Mouse (Mus musculus): ENCODE data around the gene Gucd1. TPM values are rescaled to one million over a fixed set of nuclear protein-coding genes. Genes with fewer than 3 reads are reported as not detected.
"Not testable (repeated sequence)": the region's sequence is repeated elsewhere in the genome, so short reads cannot be mapped to it uniquely, and the experiment has no call there.

The Gucd1 gene
- 23.5 and 23.9 TPM in 2 replicates for polyA plus RNA-seq (2014; fragmentation: Nextera tagmentation; extraction: Ambion mirVana)

GRCm38 (mm10) chr10:75517758-75518143, at the start of gene Gucd1:
Gene Gucd1 (minus strand): TSS chr10:75517972.
- WGBS, result under 1% methylated on average over 20 of the region's 20 CpGs
- Histone ChIP-seq H3K4me3 (replicated peaks; ENCODE audit: low read length) (peak within 1 kb of the TSS; percentile 77), H3K9ac (peak within 1 kb of the TSS; percentile 86), H3K27ac (peak within 1 kb of the TSS; percentile 93), H3K27me3 (ENCODE audit: control insufficient read depth, insufficient read depth, low read length) (no peaks in the 10 kb centered on the region), H3K9me3 (ENCODE audit: control insufficient read depth, low read length) (no peaks in the 10 kb centered on the region), H3K4me2 (replicated peaks) (peak within 1 kb of the TSS; percentile 83), H3K4me1 (replicated peaks; ENCODE audit: control insufficient read depth, insufficient read depth, low read length) (peaks cover 22% of the 10 kb centered on the region), H3K36me3 (replicated peaks; ENCODE audit: control insufficient read depth, insufficient read depth) (peaks cover 33% of the 10 kb centered on the region)
- ATAC-seq (ENCODE audit: low FRiP score) (peak; percentile 91), DNase-seq (ENCODE audit: low spot score) (peak; percentile 96)

GRCm38 (mm10) chr10:75566765-75567164, 49.0 kb upstream of the Gucd1 start:
- H3K4me1 ChIP-seq (replicated peaks; ENCODE audit: control insufficient read depth, insufficient read depth, low read length); H3K4me3 ChIP-seq (replicated peaks; ENCODE audit: low read length); DNase-seq (ENCODE audit: low spot score); H3K9ac ChIP-seq; H3K27me3 ChIP-seq (ENCODE audit: control insufficient read depth, insufficient read depth, low read length); H3K36me3 ChIP-seq (replicated peaks; ENCODE audit: control insufficient read depth, insufficient read depth); H3K27ac ChIP-seq; H3K9me3 ChIP-seq (ENCODE audit: control insufficient read depth, low read length); ATAC-seq (ENCODE audit: low FRiP score); H3K4me2 ChIP-seq (replicated peaks): not testable (repeated sequence)
- 82% methylated on average over 2 of the region's 2 CpGs for WGBS

GRCm38 (mm10) chr10:75566321-75566720, 48.5 kb upstream of the Gucd1 start:
- DNase-seq (ENCODE audit: low spot score) (no peak), ATAC-seq (ENCODE audit: low FRiP score) (no peak)
- Histone ChIP-seq H3K4me1 (replicated peaks; ENCODE audit: control insufficient read depth, insufficient read depth, low read length) (0 out of 2 replicates have a peak, but pooled peaks cover 1% of the 10 kb centered on the region), H3K9me3 (ENCODE audit: control insufficient read depth, low read length) (no peaks in the 10 kb centered on the region), H3K36me3 (replicated peaks; ENCODE audit: control insufficient read depth, insufficient read depth) (no peaks in the 10 kb centered on the region), H3K9ac (no peak overlapping the region), H3K4me2 (replicated peaks) (no peak overlapping the region), H3K27ac (no peak overlapping the region), H3K4me3 (replicated peaks; ENCODE audit: low read length) (no peak overlapping the region), H3K27me3 (ENCODE audit: control insufficient read depth, insufficient read depth, low read length) (peaks cover 5% of the 10 kb centered on the region; the same call in 1 of the 2 replicates)
- WGBS, result 86% methylated on average over 5 of the region's 5 CpGs

GRCm38 (mm10) chr10:75565906-75566305, 48.1 kb upstream of the Gucd1 start:
- DNase-seq (ENCODE audit: low spot score) (no peak), ATAC-seq (ENCODE audit: low FRiP score) (no peak)
- Histone ChIP-seq H3K9ac (no peak overlapping the region), H3K27me3 (ENCODE audit: control insufficient read depth, insufficient read depth, low read length) (peaks cover 9% of the 10 kb centered on the region; the same call in 1 of the 2 replicates), H3K4me3 (replicated peaks; ENCODE audit: low read length) (no peak overlapping the region), H3K4me1 (replicated peaks; ENCODE audit: control insufficient read depth, insufficient read depth, low read length) (peaks cover 5% of the 10 kb centered on the region; the same call in 1 of the 2 replicates), H3K4me2 (replicated peaks) (no peak overlapping the region), H3K27ac (no peak overlapping the region), H3K36me3 (replicated peaks; ENCODE audit: control insufficient read depth, insufficient read depth) (no peaks in the 10 kb centered on the region), H3K9me3 (ENCODE audit: control insufficient read depth, low read length) (no peaks in the 10 kb centered on the region)
- WGBS, result 71% methylated on average over 7 of the region's 7 CpGs

- Histone ChIP-seq H3K4me1 (replicated peaks; ENCODE audit: control insufficient read depth, insufficient read depth, low read length) (peaks cover 10% of the 10 kb centered on the region), H3K27ac (no peak overlapping the region), H3K9me3 (ENCODE audit: control insufficient read depth, low read length) (no peaks in the 10 kb centered on the region), H3K9ac (no peak overlapping the region), H3K27me3 (ENCODE audit: control insufficient read depth, insufficient read depth, low read length) (peaks cover 9% of the 10 kb centered on the region; the same call in 1 of the 2 replicates), H3K4me3 (replicated peaks; ENCODE audit: low read length) (no peak overlapping the region), H3K4me2 (replicated peaks) (no peak overlapping the region), H3K36me3 (replicated peaks; ENCODE audit: control insufficient read depth, insufficient read depth) (no peaks in the 10 kb centered on the region)
- WGBS, result 74% methylated on average over 6 of the region's 6 CpGs
- no peak for DNase-seq (ENCODE audit: low spot score)
- ATAC-seq (ENCODE audit: low FRiP score), result no peak
Observed at GRCm38 (mm10) chr10:75565436-75565835, 47.7 kb upstream of the Gucd1 start.

GRCm38 (mm10) chr10:75564687-75565265, 47.0 kb upstream of the Gucd1 start:
- Histone ChIP-seq H3K4me2 (replicated peaks) (no peak overlapping the region), H3K4me3 (replicated peaks; ENCODE audit: low read length) (no peak overlapping the region), H3K9ac (no peak overlapping the region), H3K27me3 (ENCODE audit: control insufficient read depth, insufficient read depth, low read length) (peaks cover 9% of the 10 kb centered on the region; the same call in 1 of the 2 replicates), H3K27ac (no peak overlapping the region), H3K9me3 (ENCODE audit: control insufficient read depth, low read length) (no peaks in the 10 kb centered on the region), H3K36me3 (replicated peaks; ENCODE audit: control insufficient read depth, insufficient read depth) (no peaks in the 10 kb centered on the region), H3K4me1 (replicated peaks; ENCODE audit: control insufficient read depth, insufficient read depth, low read length) (peaks cover 14% of the 10 kb centered on the region)
- ATAC-seq (ENCODE audit: low FRiP score), result no peak
- DNase-seq (ENCODE audit: low spot score), result no peak
- 83% methylated on average over 12 of the region's 12 CpGs for WGBS

GRCm38 (mm10) chr10:75562596-75562995, 44.8 kb upstream of the Gucd1 start:
- H3K9ac ChIP-seq, result no peak overlapping the region
- peaks cover 9% of the 10 kb centered on the region; the same call in 1 of the 2 replicates for H3K27me3 ChIP-seq (ENCODE audit: control insufficient read depth, insufficient read depth, low read length)
- H3K4me2 ChIP-seq (replicated peaks), result no peak overlapping the region
- WGBS, result 87% methylated on average over 8 of the region's 8 CpGs
- H3K27ac ChIP-seq, result no peak overlapping the region
- no peaks in the 10 kb centered on the region for H3K36me3 ChIP-seq (replicated peaks; ENCODE audit: control insufficient read depth, insufficient read depth)
- H3K4me1 ChIP-seq (replicated peaks; ENCODE audit: control insufficient read depth, insufficient read depth, low read length), result peaks cover 25% of the 10 kb centered on the region
- H3K4me3 ChIP-seq (replicated peaks; ENCODE audit: low read length), result no peak overlapping the region
- no peak for ATAC-seq (ENCODE audit: low FRiP score)
- no peak for DNase-seq (ENCODE audit: low spot score)
- no peaks in the 10 kb centered on the region for H3K9me3 ChIP-seq (ENCODE audit: control insufficient read depth, low read length)

- no peak for DNase-seq (ENCODE audit: low spot score)
- Histone ChIP-seq H3K4me1 (replicated peaks; ENCODE audit: control insufficient read depth, insufficient read depth, low read length) (peaks cover 39% of the 10 kb centered on the region), H3K9ac (peak within 1 kb of the TSS; percentile 84), H3K9me3 (ENCODE audit: control insufficient read depth, low read length) (no peaks in the 10 kb centered on the region), H3K27ac (peak within 1 kb of the TSS; percentile 98), H3K27me3 (ENCODE audit: control insufficient read depth, insufficient read depth, low read length) (peaks cover 9% of the 10 kb centered on the region; the same call in 1 of the 2 replicates), H3K4me2 (replicated peaks) (peak within 1 kb of the TSS; percentile 92), H3K36me3 (replicated peaks; ENCODE audit: control insufficient read depth, insufficient read depth) (peaks cover 10% of the 10 kb centered on the region), H3K4me3 (replicated peaks; ENCODE audit: low read length) (peak within 1 kb of the TSS; percentile 70)
- ATAC-seq (ENCODE audit: low FRiP score), result no peak
- 49% methylated on average over 10 of the region's 10 CpGs for whole genome bisulfite sequencing
Observed at GRCm38 (mm10) chr10:75561071-75561654, 43.4 kb upstream of the Gucd1 start, which contains the start of gene Ggt1. Gene Ggt1 (plus strand): TSS chr10:75561604.

GRCm38 (mm10) chr10:75560549-75560899, 42.8 kb upstream of the Gucd1 start:
- ATAC-seq (ENCODE audit: low FRiP score), result peak; percentile 18
- peaks cover 9% of the 10 kb centered on the region; the same call in 1 of the 2 replicates for H3K27me3 ChIP-seq (ENCODE audit: control insufficient read depth, insufficient read depth, low read length)
- H3K27ac ChIP-seq, result peak overlapping the region; percentile 98
- peak overlapping the region; percentile 70 for H3K4me3 ChIP-seq (replicated peaks; ENCODE audit: low read length)
- peaks cover 17% of the 10 kb centered on the region for H3K36me3 ChIP-seq (replicated peaks; ENCODE audit: control insufficient read depth, insufficient read depth)
- H3K4me2 ChIP-seq (replicated peaks), result peak overlapping the region; percentile 92
- peak; percentile 53 for DNase-seq (ENCODE audit: low spot score)
- no peaks in the 10 kb centered on the region for H3K9me3 ChIP-seq (ENCODE audit: control insufficient read depth, low read length)
- peak overlapping the region; percentile 84 for H3K9ac ChIP-seq
- peaks cover 44% of the 10 kb centered on the region for H3K4me1 ChIP-seq (replicated peaks; ENCODE audit: control insufficient read depth, insufficient read depth, low read length)
- WGBS, result 11% methylated on average over 6 of the region's 6 CpGs

Data from hindbrain, embryonic 14.5 days (tissue).